Mouse (Mus musculus) frontal cortex, adult (tissue): ENCODE measurements around the gene Olfr108.

Source experiments
- ATAC-seq: cut with Nextera tagmentation; 2 replicates; pipeline ENCODE4 v1.9.2; 2017; ENCODE audit warnings: mild to moderate bottlenecking, moderate library complexity, mixed read lengths; ENCODE audit not compliant: low TSS enrichment

Gene Olfr108

GRCm38 (mm10) chr17:37445180-37445579, at the start of gene Olfr108:
Olfr108 (plus strand) TSS chr17:37445480.
- ATAC-seq: no peak

GRCm38 (mm10) chr17:37398926-37399325, 46.4 kb upstream of the Olfr108 start, which contains the start of gene Olfr107:
Olfr107 (plus strand) TSS chr17:37399226.
- no peak for ATAC-seq

GRCm38 (mm10) chr17:37413380-37413779, 31.9 kb upstream of the Olfr108 start:
- ATAC-seq: no peak

GRCm38 (mm10) chr17:37458616-37459015, 13.3 kb downstream of the Olfr108 start, which contains the start of gene Olfr109:
Olfr109 (plus strand) TSS chr17:37458916.
- ATAC-seq: no peak

GRCm38 (mm10) chr17:37483452-37483851, 38.2 kb downstream of the Olfr108 start, which contains the start of gene H2-M2:
H2-M2 (minus strand) TSS chr17:37483552.
- no peak for ATAC-seq

- ATAC-seq: peak; percentile 69
Measured at GRCm38 (mm10) chr17:37491930-37492518, 46.7 kb downstream of the Olfr108 start, which contains the start of gene Olfr110. Olfr110 (plus strand) TSS chr17:37492468.
